Mouse (Mus musculus) heart, embryonic 12.5 days (tissue): Measurements from ENCODE around the gene Umad1. TPM values are rescaled to one million over a fixed set of nuclear protein-coding genes. Genes with fewer than 3 reads are reported as not detected.

ENCODE experiments used
- ATAC-seq: fragments of 200-750 bp; cut with Nextera tagmentation; 2 replicates; pipeline ENCODE4 v1.8.0; 2017; ENCODE audit warnings: moderate TSS enrichment, moderate library complexity; ENCODE audit not compliant: insufficient number of reproducible peaks, low FRiP score
- H3K27ac ChIP-seq: fragments of 300-500 bp; sonication (generic); 2 replicates; pipeline ENCODE4 v1.5.1; 2016; ENCODE audit warnings: mild to moderate bottlenecking, moderate library complexity; ENCODE audit not compliant: poor library complexity, severe bottlenecking
- H3K27me3 ChIP-seq: fragments of 300-500 bp; sonication (generic); replicated peaks from 2 replicates; pipeline ENCODE4 v1.6.1; 2016; ENCODE audit warnings: mild to moderate bottlenecking, moderate library complexity
- H3K36me3 ChIP-seq: fragments of 300-500 bp; sonication (generic); 2 replicates; pipeline ENCODE4 v1.6.1; 2016; ENCODE audit warnings: mild to moderate bottlenecking, moderate library complexity
- H3K4me1 ChIP-seq: fragments of 300-500 bp; sonication (generic); replicated peaks from 2 replicates; pipeline ENCODE4 v1.6.1; 2016; ENCODE audit warnings: mild to moderate bottlenecking
- H3K4me2 ChIP-seq: fragments of 300-500 bp; sonication (generic); 2 replicates; pipeline ENCODE4 v1.6.1; 2016; ENCODE audit warnings: mild to moderate bottlenecking, moderate library complexity
- H3K4me3 ChIP-seq: fragments of 300-500 bp; sonication (generic); 2 replicates; pipeline ENCODE4 v1.5.1; 2016; ENCODE audit warnings: mild to moderate bottlenecking
- H3K9ac ChIP-seq: fragments of 300-500 bp; sonication (generic); 2 replicates; pipeline ENCODE4 v1.6.1; 2016; ENCODE audit warnings: mild to moderate bottlenecking, moderate library complexity
- H3K9me3 ChIP-seq: fragments of 300-500 bp; sonication (generic); replicated peaks from 2 replicates; pipeline ENCODE4 v1.6.1; 2016; ENCODE audit warnings: mild to moderate bottlenecking, moderate library complexity
- WGBS: fragments of 180-500 bp; shearing (Covaris S2); methylation state at CpG from one replicate; pipeline ENCODE4 v1.1.7; 2016; 5-methylcytosine and 5-hydroxymethylcytosine counted together
- polyA plus RNA-seq: library from polyadenylated mRNA; unstranded; fragments of >200 nt; fragmentation: Nextera tagmentation; extraction: Ambion mirVana; gene quantifications from 2 replicates; pipeline ENCODE4 v1.2.1, GENCODE M21; 2016

Umad1 gene
- polyA plus RNA-seq, 1 experiment from 2014 or later = 27.2 TPM

GRCm38 (mm10) chr6:8458596-8458995 is 199.5 kb downstream of the Umad1 start:
- H3K36me3 ChIP-seq = no peaks in the 10 kb centered on the region

GRCm38 (mm10) chr6:8462447-8462846 is 203.4 kb downstream of the Umad1 start:
- no peaks in the 10 kb centered on the region for H3K36me3 ChIP-seq
- no peak overlapping the region for H3K4me3 ChIP-seq
- H3K4me2 ChIP-seq = no peak overlapping the region
- H3K9ac ChIP-seq = no peak overlapping the region
- H3K27me3 ChIP-seq = no peaks in the 10 kb centered on the region
- no peak for ATAC-seq
- no peaks in the 10 kb centered on the region for H3K4me1 ChIP-seq
- WGBS = 85% methylated on average over 2 of the region's 2 CpGs
- no peaks in the 10 kb centered on the region for H3K9me3 ChIP-seq
- no peak overlapping the region for H3K27ac ChIP-seq

More at GRCm38 (mm10) chr6:8458596-8458995, 199.5 kb downstream of the Umad1 start:
- H3K4me2 ChIP-seq = no peak overlapping the region
- 0 out of 2 replicates have a peak, but pooled peaks cover 3% of the 10 kb centered on the region for H3K9me3 ChIP-seq
- H3K4me3 ChIP-seq = no peak overlapping the region
- ATAC-seq = no peak
- no peak overlapping the region for H3K27ac ChIP-seq
- no peaks in the 10 kb centered on the region for H3K4me1 ChIP-seq
- 85% methylated on average over 4 of the region's 4 CpGs for WGBS
- H3K9ac ChIP-seq = no peak overlapping the region
- no peaks in the 10 kb centered on the region for H3K27me3 ChIP-seq

GRCm38 (mm10) chr6:8465388-8465787 is 206.3 kb downstream of the Umad1 start:
- ATAC-seq = no peak
- H3K27ac ChIP-seq = no peak overlapping the region
- H3K27me3 ChIP-seq = no peaks in the 10 kb centered on the region
- no peak overlapping the region for H3K4me3 ChIP-seq
- no peaks in the 10 kb centered on the region for H3K4me1 ChIP-seq
- WGBS = 72% methylated on average over 1 of the region's 1 CpGs
- H3K36me3 ChIP-seq = no peaks in the 10 kb centered on the region
- H3K9me3 ChIP-seq = no peaks in the 10 kb centered on the region
- no peak overlapping the region for H3K4me2 ChIP-seq
- no peak overlapping the region for H3K9ac ChIP-seq

GRCm38 (mm10) chr6:8465985-8466384 is 206.9 kb downstream of the Umad1 start:
- no peaks in the 10 kb centered on the region for H3K36me3 ChIP-seq
- H3K9me3 ChIP-seq = no peaks in the 10 kb centered on the region
- 82% methylated on average over 5 of the region's 5 CpGs for WGBS
- H3K4me2 ChIP-seq = no peak overlapping the region
- no peaks in the 10 kb centered on the region for H3K4me1 ChIP-seq
- no peak overlapping the region for H3K27ac ChIP-seq
- no peak overlapping the region for H3K9ac ChIP-seq
- no peak overlapping the region for H3K4me3 ChIP-seq
- no peaks in the 10 kb centered on the region for H3K27me3 ChIP-seq
- ATAC-seq = no peak

GRCm38 (mm10) chr6:8467667-8468337 is 208.7 kb downstream of the Umad1 start:
- WGBS = 81% methylated on average over 10 of the region's 10 CpGs
- no peaks in the 10 kb centered on the region for H3K9me3 ChIP-seq

GRCm38 (mm10) chr6:8469918-8470317 is 210.8 kb downstream of the Umad1 start:
- no peaks in the 10 kb centered on the region for H3K9me3 ChIP-seq
- no peak overlapping the region for H3K9ac ChIP-seq
- H3K36me3 ChIP-seq = no peaks in the 10 kb centered on the region
- H3K27me3 ChIP-seq = no peaks in the 10 kb centered on the region
- H3K27ac ChIP-seq = no peak overlapping the region
- 88% methylated on average over 3 of the region's 3 CpGs for WGBS
- no peak overlapping the region for H3K4me3 ChIP-seq
- no peak overlapping the region for H3K4me2 ChIP-seq
- no peak for ATAC-seq
- peaks cover 23% of the 10 kb centered on the region for H3K4me1 ChIP-seq

More at GRCm38 (mm10) chr6:8467667-8468337, 208.7 kb downstream of the Umad1 start:
- no peaks in the 10 kb centered on the region for H3K27me3 ChIP-seq
- no peak overlapping the region for H3K9ac ChIP-seq
- peaks cover 9% of the 10 kb centered on the region for H3K4me1 ChIP-seq
- H3K4me2 ChIP-seq = no peak overlapping the region
- no peaks in the 10 kb centered on the region for H3K36me3 ChIP-seq
- no peak for ATAC-seq
- no peak overlapping the region for H3K27ac ChIP-seq
- no peak overlapping the region for H3K4me3 ChIP-seq

GRCm38 (mm10) chr6:8472125-8472524 is 213.0 kb downstream of the Umad1 start:
- no peak for ATAC-seq
- Histone ChIP-seq H3K27ac (peak overlapping the region; percentile 36), H3K4me1 (peaks cover 23% of the 10 kb centered on the region), H3K36me3 (no peaks in the 10 kb centered on the region), H3K4me2 (no peak overlapping the region), H3K9ac (no peak overlapping the region), H3K27me3 (no peaks in the 10 kb centered on the region), H3K4me3 (no peak overlapping the region), H3K9me3 (no peaks in the 10 kb centered on the region)
- 74% methylated on average over 3 of the region's 3 CpGs for WGBS

GRCm38 (mm10) chr6:8472915-8473314 is 213.8 kb downstream of the Umad1 start:
- peak overlapping the region; percentile 8; the same call in 1 of the 2 replicates for H3K4me2 ChIP-seq

GRCm38 (mm10) chr6:8473498-8473897 is 214.4 kb downstream of the Umad1 start:
- 19% methylated on average over 5 of the region's 5 CpGs for WGBS
- Histone ChIP-seq H3K4me2 (no peak overlapping the region), H3K4me3 (no peak overlapping the region), H3K27me3 (no peaks in the 10 kb centered on the region), H3K4me1 (peaks cover 23% of the 10 kb centered on the region), H3K9me3 (no peaks in the 10 kb centered on the region), H3K27ac (peak overlapping the region; percentile 46), H3K36me3 (no peaks in the 10 kb centered on the region), H3K9ac (no peak overlapping the region)
- ATAC-seq = no peak; the same call in 1 of the 2 replicates

More at GRCm38 (mm10) chr6:8472915-8473314, 213.8 kb downstream of the Umad1 start:
- Histone ChIP-seq H3K9me3 (no peaks in the 10 kb centered on the region), H3K4me3 (no peak overlapping the region), H3K9ac (no peak overlapping the region), H3K27me3 (no peaks in the 10 kb centered on the region), H3K36me3 (no peaks in the 10 kb centered on the region), H3K4me1 (peaks cover 23% of the 10 kb centered on the region), H3K27ac (peak overlapping the region; percentile 46; the same call in 1 of the 2 replicates)
- WGBS = 11% methylated on average over 5 of the region's 5 CpGs
- ATAC-seq = no peak

GRCm38 (mm10) chr6:8474316-8474715 is 215.2 kb downstream of the Umad1 start:
- Histone ChIP-seq H3K4me1 (peaks cover 23% of the 10 kb centered on the region), H3K9ac (no peak overlapping the region), H3K9me3 (no peaks in the 10 kb centered on the region), H3K27ac (no peak overlapping the region), H3K36me3 (no peaks in the 10 kb centered on the region), H3K4me2 (no peak overlapping the region), H3K27me3 (no peaks in the 10 kb centered on the region), H3K4me3 (no peak overlapping the region)
- no peak for ATAC-seq
- 54% methylated on average over 3 of the region's 3 CpGs for WGBS

GRCm38 (mm10) chr6:8474820-8475219 is 215.7 kb downstream of the Umad1 start:
- ATAC-seq = no peak
- H3K27ac ChIP-seq = no peak overlapping the region

GRCm38 (mm10) chr6:8479176-8479575 is 220.1 kb downstream of the Umad1 start:
- no peak overlapping the region for H3K27ac ChIP-seq
- H3K9me3 ChIP-seq = no peaks in the 10 kb centered on the region
- H3K9ac ChIP-seq = no peak overlapping the region
- no peaks in the 10 kb centered on the region for H3K36me3 ChIP-seq
- H3K4me3 ChIP-seq = no peak overlapping the region
- no peak overlapping the region for H3K4me2 ChIP-seq
- no peaks in the 10 kb centered on the region for H3K27me3 ChIP-seq
- ATAC-seq = no peak
- H3K4me1 ChIP-seq = 0 out of 2 replicates have a peak, but pooled peaks cover 3% of the 10 kb centered on the region
- WGBS = 54% methylated on average over 1 of the region's 1 CpGs

More at GRCm38 (mm10) chr6:8474820-8475219, 215.7 kb downstream of the Umad1 start:
- H3K9ac ChIP-seq = no peak overlapping the region
- no peaks in the 10 kb centered on the region for H3K27me3 ChIP-seq
- H3K4me3 ChIP-seq = no peak overlapping the region
- H3K9me3 ChIP-seq = no peaks in the 10 kb centered on the region
- H3K36me3 ChIP-seq = no peaks in the 10 kb centered on the region
- 72% methylated on average over 4 of the region's 4 CpGs for WGBS
- no peak overlapping the region for H3K4me2 ChIP-seq
- peaks cover 23% of the 10 kb centered on the region for H3K4me1 ChIP-seq
